Mouse (Mus musculus): ENCODE data around the gene Cmtm8. TPM values are rescaled to one million over a fixed set of nuclear protein-coding genes. Genes with fewer than 3 reads are reported as not detected.

The Cmtm8 gene
- total RNA-seq, 2 experiments from 2014 or later, result 2.1 to 2.5 TPM

DNA sequence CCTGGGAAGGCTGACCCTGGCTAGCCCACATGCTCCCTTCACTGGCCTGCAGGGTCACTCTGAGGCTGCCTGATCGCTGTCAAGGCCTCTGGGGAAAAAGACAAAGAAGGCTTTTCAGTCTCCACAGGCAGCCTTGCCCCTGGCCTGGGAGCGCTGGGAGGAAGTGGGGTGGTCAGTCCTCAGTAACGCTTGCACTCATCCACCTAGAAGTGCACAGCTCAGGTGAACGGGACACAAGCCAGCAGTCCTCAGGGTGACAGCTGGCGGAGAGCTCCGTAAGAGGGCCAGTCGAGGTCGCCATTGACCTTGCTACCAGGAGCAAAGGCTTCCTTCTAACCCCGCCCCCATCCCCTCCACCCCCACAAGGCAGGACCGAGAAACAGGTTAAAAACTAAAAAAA, 75.9 kb downstream of the Cmtm8 start:
- intact Hi-C loops (cut with DNase I), result no loop called here

DNA sequence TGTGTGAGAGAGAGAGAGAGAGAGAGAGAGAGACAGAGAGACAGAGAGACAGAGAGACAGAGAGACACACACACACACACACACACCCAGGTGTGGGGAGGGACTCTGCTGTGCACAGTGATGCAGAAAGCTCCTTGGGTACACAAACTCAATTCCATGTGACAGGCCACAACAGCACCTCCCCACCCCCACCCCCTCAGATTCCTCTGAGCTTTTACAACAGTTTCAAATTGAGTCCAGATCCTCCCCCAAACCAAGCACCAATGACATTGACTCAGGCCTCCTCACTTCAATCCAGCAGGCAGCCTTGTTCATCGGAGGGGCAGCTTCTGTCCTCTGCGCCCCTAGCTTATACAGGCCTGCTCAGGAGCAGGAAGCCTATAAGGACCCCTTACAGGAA, 76.4 kb downstream of the Cmtm8 start:
- intact Hi-C loops (cut with DNase I), result no loop called here
- DNase-seq (ENCODE audit: extremely low spot score in 1 of 2, low spot score in 2 of 2), result no peak

More for the DNA sequence above, 75.9 kb downstream of the Cmtm8 start:
- no peak for DNase-seq (ENCODE audit: extremely low spot score in 1 of 2, low spot score in 2 of 2)

DNA sequence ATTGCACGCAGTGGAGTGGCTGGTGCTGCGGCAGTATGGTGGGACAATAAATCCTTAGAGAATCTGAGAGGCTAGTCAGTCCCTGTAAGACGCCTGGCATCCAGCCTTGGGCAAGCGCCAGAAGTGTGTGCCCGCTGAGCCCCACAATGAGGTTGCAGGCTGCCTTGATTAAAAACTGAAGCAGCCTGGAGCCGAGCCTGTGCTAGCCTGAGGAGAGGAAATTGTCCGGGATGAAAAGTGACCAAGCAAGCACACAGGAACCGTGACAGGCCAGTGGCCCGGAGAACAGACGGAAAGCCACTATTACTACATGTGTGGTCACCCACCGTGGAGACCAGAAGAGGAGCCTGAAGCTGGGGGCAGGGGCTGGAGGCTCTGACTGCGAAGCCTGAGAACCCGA, 76.9 kb downstream of the Cmtm8 start:
- intact Hi-C loops (cut with DNase I), result no loop called here

DNA sequence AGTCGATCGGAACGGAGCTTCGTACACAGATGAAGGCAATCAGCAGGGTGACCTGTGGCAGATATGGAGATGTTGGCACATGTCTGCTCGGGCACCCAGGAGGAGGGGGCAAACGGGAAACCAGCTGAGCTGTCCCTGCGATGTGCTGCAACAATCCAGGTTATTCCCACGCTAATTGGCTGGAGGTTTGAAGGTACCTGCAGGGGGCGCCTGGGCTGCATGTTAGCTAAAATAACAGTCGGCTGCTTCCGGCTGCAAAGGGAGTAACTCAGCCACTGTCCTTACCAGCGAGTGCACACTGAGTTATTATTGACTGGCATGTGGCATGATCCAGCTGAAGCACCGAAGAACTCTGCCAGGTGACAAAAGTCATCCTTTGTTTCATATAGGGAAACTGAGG, 80.6 kb downstream of the Cmtm8 start:
- peak in 1 of 2 experiments; percentile 49 for DNase-seq (ENCODE audit: extremely low spot score in 1 of 2, low spot score in 2 of 2)
- intact Hi-C loops (cut with DNase I), result no loop called here

More for the DNA sequence above, 76.9 kb downstream of the Cmtm8 start:
- peak; percentile 75 for DNase-seq (ENCODE audit: extremely low spot score in 1 of 2, low spot score in 2 of 2)

DNA sequence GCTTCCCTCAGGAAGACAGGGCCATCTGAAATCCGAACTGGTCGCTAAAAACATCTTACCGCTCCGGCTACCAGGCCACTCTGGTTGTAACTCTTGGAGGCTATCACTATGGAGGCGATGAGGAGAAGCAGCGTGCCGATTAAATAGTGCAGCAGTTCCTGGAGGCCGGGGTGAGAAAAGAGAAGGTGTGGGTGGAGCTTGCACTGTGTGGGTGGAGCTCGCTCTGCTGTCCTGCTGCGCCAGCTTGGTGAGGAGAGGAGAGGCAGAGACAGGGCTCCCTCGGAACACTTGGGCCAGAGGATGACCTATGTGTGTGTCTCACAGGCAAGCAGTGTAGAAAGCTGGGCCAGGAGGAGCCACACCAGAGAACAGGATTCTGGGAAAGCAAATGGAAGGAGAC, 82.1 kb downstream of the Cmtm8 start:
- no peak for DNase-seq (ENCODE audit: extremely low spot score in 1 of 2, low spot score in 2 of 2)
- intact Hi-C loops (cut with DNase I), result no loop called here

DNA sequence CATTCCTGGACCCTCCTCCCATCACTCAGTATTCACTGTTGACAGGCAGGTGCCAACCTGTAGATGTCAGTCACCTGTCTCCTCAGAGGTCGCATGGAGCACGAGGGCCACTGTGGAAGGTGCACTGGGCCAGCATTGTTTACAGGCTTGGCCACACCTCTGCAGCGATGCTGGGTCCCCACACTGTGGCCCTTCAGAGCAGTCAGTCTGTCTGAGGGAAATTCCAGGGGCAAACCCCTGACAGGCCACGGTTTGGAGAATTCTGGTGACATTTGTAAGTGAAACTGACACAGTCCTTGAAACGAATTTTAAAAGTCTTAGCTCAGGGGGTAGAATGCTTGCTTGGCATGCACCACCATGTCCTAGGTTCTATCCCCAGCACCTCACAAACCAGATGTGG, 83.6 kb downstream of the Cmtm8 start:
- DNase-seq (ENCODE audit: extremely low spot score in 1 of 2, low spot score in 2 of 2), result no peak
- intact Hi-C loops (cut with DNase I), result no loop called here

DNA sequence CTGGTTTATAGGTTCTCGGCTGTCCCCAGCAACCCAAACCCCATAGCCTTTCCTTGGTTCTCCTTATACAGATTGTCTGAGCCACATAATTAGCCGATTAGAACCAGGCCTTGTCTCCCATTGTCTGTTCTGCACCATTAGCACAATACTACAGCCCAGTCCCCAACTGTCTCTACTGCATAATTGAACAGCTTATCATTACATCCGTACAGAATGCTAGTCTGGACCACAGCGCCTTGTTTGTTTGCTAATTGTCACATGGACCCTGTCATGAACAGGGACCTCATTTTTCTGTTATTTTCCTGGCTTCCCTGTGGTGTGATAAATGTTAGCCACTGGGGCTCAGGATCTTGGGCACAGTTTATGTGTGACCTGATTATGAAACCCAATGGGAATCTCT, 84.1 kb downstream of the Cmtm8 start:
- intact Hi-C loops (cut with DNase I), result no loop called here
- no peak for DNase-seq (ENCODE audit: extremely low spot score in 1 of 2, low spot score in 2 of 2)

DNA sequence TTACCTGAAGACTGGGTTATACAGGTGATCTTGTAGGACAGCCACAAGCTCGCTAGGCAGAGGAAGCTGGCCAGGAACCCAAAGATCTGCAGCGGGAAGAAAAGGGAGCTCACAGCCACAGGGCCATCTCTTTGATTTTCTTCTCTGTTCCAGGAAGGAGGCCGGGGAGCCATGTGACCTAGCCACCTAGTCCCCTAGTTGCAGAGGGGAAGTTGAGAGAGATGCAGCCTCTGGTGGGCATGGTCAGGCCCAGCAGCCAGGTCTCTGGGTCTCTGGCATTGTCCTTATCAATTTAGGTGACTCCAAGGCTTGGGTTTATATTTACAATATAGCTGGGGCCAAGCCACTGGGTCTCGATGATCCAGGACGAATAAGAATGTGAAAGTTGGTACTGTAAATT, 85.2 kb downstream of the Cmtm8 start:
- intact Hi-C loops (cut with DNase I), result no loop called here
- DNase-seq (ENCODE audit: extremely low spot score in 1 of 2, low spot score in 2 of 2), result no peak

DNA sequence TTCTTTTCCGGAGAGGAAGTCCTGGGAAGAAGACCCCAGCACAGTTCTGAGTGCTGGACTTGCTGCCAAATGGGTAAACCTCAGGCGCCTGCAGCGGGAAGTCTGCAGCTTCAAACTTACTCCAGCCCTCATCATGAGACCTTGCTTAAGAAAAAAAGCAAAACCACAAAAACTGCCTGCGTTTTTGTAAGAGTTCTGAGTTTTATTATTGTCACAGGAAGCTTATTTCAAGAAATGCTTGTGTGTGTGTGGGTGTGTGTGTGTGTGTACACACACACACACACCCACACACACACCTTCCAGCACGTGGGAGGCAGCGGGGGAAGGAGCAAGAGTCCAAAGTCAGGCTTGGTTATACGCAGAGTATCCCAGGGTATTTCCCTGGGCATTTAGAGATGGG, 85.7 kb downstream of the Cmtm8 start:
- intact Hi-C loops (cut with DNase I), result no loop called here
- no peak for DNase-seq (ENCODE audit: extremely low spot score in 1 of 2, low spot score in 2 of 2)

DNA sequence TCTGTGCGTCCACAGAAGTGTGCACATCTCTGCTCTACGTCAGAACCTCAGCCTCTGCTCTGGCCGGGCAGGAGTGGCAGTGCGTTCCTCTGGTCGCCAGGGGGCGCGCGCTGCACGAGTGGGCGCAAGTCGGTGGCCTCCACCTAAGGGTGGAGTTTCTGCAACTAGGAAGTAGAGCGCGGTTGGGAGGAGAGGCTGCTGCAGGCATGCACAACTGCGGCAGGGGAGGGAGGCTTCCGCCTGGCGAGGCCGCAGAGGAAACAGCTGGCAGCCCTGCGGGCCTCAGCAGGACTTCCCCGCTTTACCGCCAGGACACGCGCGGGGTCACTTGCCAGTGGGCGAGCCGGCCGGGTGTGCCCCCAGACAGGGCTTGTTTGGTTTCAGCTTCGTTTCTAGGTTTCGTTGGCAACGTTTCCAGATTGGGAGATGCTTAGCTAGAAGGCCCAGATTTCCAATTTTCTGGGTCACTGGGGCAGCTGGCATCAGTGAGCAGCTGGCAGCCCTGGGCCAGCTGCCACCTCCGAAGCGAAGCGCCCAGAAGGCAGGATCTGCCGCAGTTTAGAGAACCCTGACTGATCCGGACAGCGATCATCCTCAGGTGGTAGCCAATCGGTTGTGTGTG, 91.0 kb downstream of the Cmtm8 start:
- intact Hi-C loops (cut with DNase I), result no loop called here
- peak; percentile 85 to 93 for DNase-seq (ENCODE audit: extremely low spot score in 1 of 2, low spot score in 2 of 2)

DNA sequence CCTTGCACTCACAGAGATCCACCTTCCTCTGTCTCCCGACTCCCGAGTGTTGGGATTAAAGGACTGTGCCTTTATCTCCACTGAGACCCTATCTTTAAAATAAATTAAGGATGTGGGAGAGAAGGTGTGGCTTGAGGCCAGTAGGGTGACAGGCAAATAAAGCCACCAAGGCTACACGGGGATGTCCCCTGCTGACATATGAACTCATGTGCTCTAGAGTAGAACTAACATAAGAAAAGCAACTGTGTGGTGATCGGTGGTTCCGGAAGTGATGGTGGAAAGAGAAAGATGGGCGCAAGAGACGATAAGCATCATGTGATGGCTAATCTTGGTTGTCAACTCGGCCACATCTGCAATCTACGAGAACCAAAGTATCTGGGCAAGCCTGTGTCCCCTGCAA, 91.6 kb downstream of the Cmtm8 start:
- no peak for DNase-seq (ENCODE audit: extremely low spot score in 1 of 2, low spot score in 2 of 2)
- intact Hi-C loops (cut with DNase I), result no loop called here

DNA sequence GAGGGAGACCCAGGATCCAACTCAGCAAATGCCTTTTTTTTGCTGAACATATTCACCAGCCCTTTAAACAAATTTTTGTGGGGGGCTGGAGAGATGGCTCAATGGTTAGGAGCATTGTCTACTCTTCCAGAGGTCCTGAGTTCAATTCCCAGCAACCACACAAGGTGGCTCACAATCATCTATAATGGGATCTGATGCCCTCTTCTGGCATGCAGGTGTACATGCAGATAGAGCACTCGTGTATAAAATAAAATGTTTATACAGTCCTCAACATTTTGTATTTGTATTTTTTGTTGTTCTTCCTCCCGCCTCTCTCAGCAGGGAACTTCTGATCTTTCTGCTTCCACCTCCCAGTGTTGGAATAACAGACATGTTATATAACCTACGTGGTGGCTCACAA, 92.4 kb downstream of the Cmtm8 start:
- DNase-seq (ENCODE audit: extremely low spot score in 1 of 2, low spot score in 2 of 2), result no peak
- intact Hi-C loops (cut with DNase I), result no loop called here

DNA sequence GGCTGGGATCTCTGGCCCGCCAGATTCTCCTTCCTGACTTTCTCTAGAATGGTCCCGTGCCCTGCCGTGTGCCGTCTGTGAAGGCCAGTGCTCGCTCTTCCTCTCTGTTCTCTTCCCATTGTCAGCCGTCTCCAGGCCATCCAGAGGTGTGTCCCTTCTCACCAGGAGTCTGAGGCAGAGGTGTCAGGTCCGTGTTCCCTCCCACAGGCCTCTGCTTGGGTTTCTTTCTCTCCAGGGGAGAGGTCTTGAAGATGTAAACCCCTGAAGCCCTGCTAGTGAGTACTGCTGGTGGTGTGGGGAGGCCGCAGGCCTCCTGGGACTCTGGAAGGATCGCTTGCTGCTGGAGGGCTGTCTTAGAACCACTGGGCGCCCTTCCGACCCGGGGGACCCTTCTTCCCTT, 96.5 kb downstream of the Cmtm8 start:
- intact Hi-C loops (cut with DNase I), result no loop called here
- DNase-seq (ENCODE audit: extremely low spot score in 1 of 2, low spot score in 2 of 2), result no peak

DNA sequence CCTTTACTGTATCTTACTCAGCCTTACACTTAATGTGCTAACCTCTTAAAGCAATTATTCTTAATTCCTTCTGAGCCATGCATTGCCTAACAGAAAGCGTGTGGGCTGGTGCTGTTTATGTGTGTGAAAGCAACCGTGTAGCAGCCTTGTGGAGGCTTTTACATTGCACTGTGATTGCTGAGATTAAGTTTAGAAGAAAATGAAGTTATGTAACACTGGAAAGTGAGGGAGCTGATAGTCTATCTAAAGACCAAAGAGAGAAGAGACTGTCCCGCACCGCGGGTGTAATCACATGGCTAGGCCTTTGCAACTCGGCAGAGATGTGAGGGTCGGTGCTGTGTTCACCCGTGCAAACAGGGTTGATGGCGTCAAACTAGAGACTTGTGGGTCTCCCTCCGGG, 96.9 kb downstream of the Cmtm8 start:
- intact Hi-C loops (cut with DNase I), result no loop called here
- DNase-seq (ENCODE audit: extremely low spot score in 1 of 2, low spot score in 2 of 2), result no peak

DNA sequence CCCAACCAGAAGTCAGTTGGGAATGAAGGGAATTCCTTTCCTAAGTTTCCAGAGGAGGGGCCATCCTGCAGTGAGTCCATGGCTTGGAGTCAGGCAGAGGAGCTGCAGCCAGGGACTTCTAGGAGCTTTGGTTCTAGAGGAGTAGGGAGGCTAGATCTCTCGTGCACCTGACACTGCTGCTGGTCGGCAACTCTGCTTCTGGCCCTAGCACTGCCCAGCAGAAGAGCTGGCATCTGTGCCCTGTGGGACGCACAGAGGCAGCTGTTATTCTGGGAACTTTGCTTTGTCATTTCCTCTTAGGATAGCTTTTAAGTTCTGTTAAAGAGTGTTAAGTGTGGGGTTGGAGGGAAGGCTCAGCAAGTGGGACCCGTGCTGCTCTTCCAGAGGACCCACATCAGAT, 98.3 kb downstream of the Cmtm8 start:
- DNase-seq (ENCODE audit: extremely low spot score in 1 of 2, low spot score in 2 of 2), result no peak
- intact Hi-C loops (cut with DNase I), result no loop called here

DNA sequence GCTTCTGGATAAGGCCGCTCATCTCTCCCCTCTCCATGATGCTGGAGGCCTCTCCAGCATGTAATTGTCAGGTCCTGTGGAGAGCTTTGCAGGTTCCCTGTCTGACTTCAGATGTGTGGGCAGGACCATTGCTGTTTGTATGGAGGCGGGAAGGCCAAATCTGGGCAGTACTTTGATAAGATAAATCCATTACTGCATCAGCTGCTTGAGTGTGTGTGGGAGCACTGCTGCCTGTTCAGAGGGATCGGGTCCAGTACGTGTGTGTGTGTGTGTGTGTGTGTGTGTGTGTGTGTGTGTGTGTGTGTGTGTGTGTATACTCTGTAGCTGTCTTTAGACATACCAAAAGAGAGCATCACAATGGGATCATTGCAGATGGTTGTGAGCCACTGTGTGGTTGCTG, 98.8 kb downstream of the Cmtm8 start:
- intact Hi-C loops (cut with DNase I), result no loop called here
- no peak for DNase-seq (ENCODE audit: extremely low spot score in 1 of 2, low spot score in 2 of 2)

DNA sequence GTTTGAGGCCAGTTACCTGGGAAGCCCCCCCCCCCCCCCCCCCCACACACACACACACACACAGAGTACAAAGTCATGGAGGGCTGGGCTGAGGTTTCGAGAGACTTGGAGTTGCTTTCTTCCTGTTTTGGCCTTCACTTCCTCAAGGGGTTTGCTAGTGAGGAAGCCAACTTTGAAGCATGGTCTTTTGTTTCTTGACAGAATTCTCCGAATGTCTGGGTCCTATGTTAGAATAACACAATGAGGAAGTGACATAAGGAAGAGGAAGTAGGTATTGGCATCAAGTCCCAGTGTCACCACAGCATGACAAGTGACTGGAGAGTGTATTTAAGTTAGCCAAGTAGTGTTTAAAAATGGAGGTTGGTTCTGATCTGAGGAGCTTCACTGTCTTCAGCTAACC, 101.2 kb downstream of the Cmtm8 start:
- no peak for DNase-seq (ENCODE audit: extremely low spot score in 1 of 2, low spot score in 2 of 2)
- intact Hi-C loops (cut with DNase I), result no loop called here

DNA sequence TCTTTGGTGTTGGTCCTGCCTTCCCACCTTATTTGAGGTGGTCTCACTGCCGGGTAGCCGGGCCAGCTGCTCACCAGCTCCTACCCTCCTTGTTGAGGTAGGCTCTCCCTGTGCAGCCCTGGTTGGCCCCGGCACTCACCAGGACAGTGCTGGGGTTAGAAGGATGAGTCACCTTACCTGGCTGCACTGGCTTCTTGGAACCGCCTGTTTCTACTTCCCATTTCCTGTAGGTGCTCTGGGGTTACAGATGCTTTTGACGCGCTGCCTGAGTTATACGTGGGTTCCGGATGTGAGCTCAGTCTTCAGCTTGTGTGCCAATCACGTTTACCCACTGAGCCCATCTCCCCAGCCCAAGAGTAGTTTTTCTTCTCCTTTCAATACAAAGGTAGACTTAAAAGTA, 103.6 kb downstream of the Cmtm8 start:
- no peak for DNase-seq (ENCODE audit: extremely low spot score in 1 of 2, low spot score in 2 of 2)
- intact Hi-C loops (cut with DNase I), result no loop called here
